Mouse (Mus musculus) CD4-positive, CD25-positive, alpha-beta regulatory T cell, adult 9 weeks (primary cell): ENCODE measurements around the gene Slc17a7. TPM values are rescaled to one million over a fixed set of nuclear protein-coding genes. Genes with fewer than 3 reads are reported as not detected.

Source experiments
- polyA plus RNA-seq: library from polyadenylated mRNA; unstranded; fragments of 100-300 nt; shearing (Covaris generic); gene quantifications from one replicate; pipeline ENCODE4 v1.2.1, GENCODE M21; 2017

The Slc17a7 gene
- polyA plus RNA-seq = not detected

GRCm38 (mm10) chr7:45163735-45164490 lies at the start of gene Slc17a7:
Gene Slc17a7, plus strand, starts transcription at chr7:45163949.

GRCm38 (mm10) chr7:45124224-45125143 lies 39.3 kb upstream of the Slc17a7 start, which contains the start of gene Rps11:
Gene Rps11, minus strand, starts transcription at chr7:45124439.

GRCm38 (mm10) chr7:45128624-45129246 lies 35.0 kb upstream of the Slc17a7 start, which contains the start of gene Rpl13a:
Gene Rpl13a, minus strand, starts transcription at chr7:45128761.

GRCm38 (mm10) chr7:45135993-45136567 lies 27.7 kb upstream of the Slc17a7 start, which contains the start of the genes Gm45713 and Flt3l:
Gene Gm45713, minus strand, starts transcription at chr7:45136231.
Gene Flt3l, minus strand, starts transcription at chr7:45136432.

GRCm38 (mm10) chr7:45154096-45154992 lies 9.4 kb upstream of the Slc17a7 start, which contains the start of the genes Pih1d1 and Aldh16a1:
Gene Pih1d1, plus strand, starts transcription at chr7:45154303.
Gene Aldh16a1, minus strand, starts transcription at chr7:45154584.

GRCm38 (mm10) chr7:45179469-45179868 lies 15.7 kb downstream of the Slc17a7 start, which contains the start of gene Gfy:
Gene Gfy, minus strand, starts transcription at chr7:45179569.

GRCm38 (mm10) chr7:45180896-45181477 lies 17.2 kb downstream of the Slc17a7 start, which contains the start of gene Pth2:
Gene Pth2, plus strand, starts transcription at chr7:45180995.

GRCm38 (mm10) chr7:45204380-45205143 lies 40.8 kb downstream of the Slc17a7 start, which contains the start of gene Ccdc155:
Gene Ccdc155, minus strand, starts transcription at chr7:45204892.

GRCm38 (mm10) chr7:45211851-45212251 lies 48.1 kb downstream of the Slc17a7 start, which contains the start of gene Dkkl1:
Gene Dkkl1, minus strand, starts transcription at chr7:45212147.

GRCm38 (mm10) chr7:45215673-45216441 lies 52.1 kb downstream of the Slc17a7 start, which contains the start of gene Tead2:
Gene Tead2, plus strand, starts transcription at chr7:45215753.

Other genes starting within 250 kb of the Slc17a7 start
- 26.9 TPM for gene Ap2a1, start 234.5 kb upstream of the Slc17a7 start, polyA plus RNA-seq
- gene Tsks, start 220.7 kb upstream of the Slc17a7 start, polyA plus RNA-seq = not detected
- 0.55 TPM for gene Cpt1c, start 189.1 kb upstream of the Slc17a7 start, polyA plus RNA-seq
- 210 TPM for gene Prmt1, start 177.4 kb upstream of the Slc17a7 start, polyA plus RNA-seq
- gene Irf3, start 166.3 kb upstream of the Slc17a7 start, polyA plus RNA-seq = 255 TPM
- 35.2 TPM for gene Bcl2l12, start 165.2 kb upstream of the Slc17a7 start, polyA plus RNA-seq
- gene Scaf1, start 147.6 kb upstream of the Slc17a7 start, polyA plus RNA-seq = 22.7 TPM
- gene Rras, start 146.0 kb upstream of the Slc17a7 start, polyA plus RNA-seq = 6.3 TPM
- gene Prr12, start 111.1 kb upstream of the Slc17a7 start, polyA plus RNA-seq = 4.8 TPM
- 148 TPM for gene Nosip, start 101.5 kb upstream of the Slc17a7 start, polyA plus RNA-seq
- 3.3 TPM for gene Prrg2, start 101.3 kb upstream of the Slc17a7 start, polyA plus RNA-seq
- 10.8 TPM for gene Rcn3, start 71.7 kb upstream of the Slc17a7 start, polyA plus RNA-seq
- 2.6 TPM for gene Fcgrt, start 60.1 kb upstream of the Slc17a7 start, polyA plus RNA-seq
- gene Rps11, start 39.5 kb upstream of the Slc17a7 start, polyA plus RNA-seq = 3,383 TPM
- 3,108 TPM for gene Rpl13a, start 35.2 kb upstream of the Slc17a7 start, polyA plus RNA-seq
- not detected for gene Gm45713, start 27.7 kb upstream of the Slc17a7 start, polyA plus RNA-seq
- 292 TPM for gene Flt3l, start 27.5 kb upstream of the Slc17a7 start, polyA plus RNA-seq
- 59.4 TPM for gene Pih1d1, start 9.6 kb upstream of the Slc17a7 start, polyA plus RNA-seq
- gene Aldh16a1, start 9.4 kb upstream of the Slc17a7 start, polyA plus RNA-seq = 67.0 TPM
- gene Gfy, start 15.6 kb downstream of the Slc17a7 start, polyA plus RNA-seq = not detected
- not detected for gene Pth2, start 17.0 kb downstream of the Slc17a7 start, polyA plus RNA-seq
- 0.32 TPM for gene Ccdc155, start 40.9 kb downstream of the Slc17a7 start, polyA plus RNA-seq
- gene Dkkl1, start 48.2 kb downstream of the Slc17a7 start, polyA plus RNA-seq = 16.0 TPM
- gene Tead2, start 51.8 kb downstream of the Slc17a7 start, polyA plus RNA-seq = 2.9 TPM
- 598 TPM for gene Cd37, start 75.2 kb downstream of the Slc17a7 start, polyA plus RNA-seq
- not detected for gene Slc6a16, start 77.1 kb downstream of the Slc17a7 start, polyA plus RNA-seq
- gene Slc6a21, start 113.6 kb downstream of the Slc17a7 start, polyA plus RNA-seq = not detected
- 16.3 TPM for gene Trpm4, start 169.8 kb downstream of the Slc17a7 start, polyA plus RNA-seq
- gene Hrc, start 171.3 kb downstream of the Slc17a7 start, polyA plus RNA-seq = not detected
- gene Ppfia3, start 203.1 kb downstream of the Slc17a7 start, polyA plus RNA-seq = not detected
- not detected for gene Lin7b, start 206.6 kb downstream of the Slc17a7 start, polyA plus RNA-seq
- gene Snrnp70, start 231.8 kb downstream of the Slc17a7 start, polyA plus RNA-seq = 241 TPM
- gene Kcna7, start 241.7 kb downstream of the Slc17a7 start, polyA plus RNA-seq = not detected
- gene Ntf5, start 249.7 kb downstream of the Slc17a7 start, polyA plus RNA-seq = 0.41 TPM